Mouse (Mus musculus) common myeloid progenitor, adult 5-6 weeks (primary cell): ENCODE measurements around the gene Padi2. TPM values are rescaled to one million over a fixed set of nuclear protein-coding genes. Genes with fewer than 3 reads are reported as not detected.

ENCODE experiments used
- ATAC-seq: replicated peaks from 2 replicates; pipeline ENCODE4 v1.8.0; 2016; ENCODE audit warnings: low read depth, mild to moderate bottlenecking, moderate TSS enrichment, inconsistent platforms; ENCODE audit not compliant: poor library complexity, severe bottlenecking
- total RNA-seq: library from RNA; stranded (forward); fragments of 200-1000, 187-1606 nt; gene quantifications from 2 replicates; pipeline ENCODE4 v1.2.3, GENCODE M21; 2017

Padi2 gene
- total RNA-seq, 1 experiment from 2014 or later, result 17.0 TPM

DNA sequence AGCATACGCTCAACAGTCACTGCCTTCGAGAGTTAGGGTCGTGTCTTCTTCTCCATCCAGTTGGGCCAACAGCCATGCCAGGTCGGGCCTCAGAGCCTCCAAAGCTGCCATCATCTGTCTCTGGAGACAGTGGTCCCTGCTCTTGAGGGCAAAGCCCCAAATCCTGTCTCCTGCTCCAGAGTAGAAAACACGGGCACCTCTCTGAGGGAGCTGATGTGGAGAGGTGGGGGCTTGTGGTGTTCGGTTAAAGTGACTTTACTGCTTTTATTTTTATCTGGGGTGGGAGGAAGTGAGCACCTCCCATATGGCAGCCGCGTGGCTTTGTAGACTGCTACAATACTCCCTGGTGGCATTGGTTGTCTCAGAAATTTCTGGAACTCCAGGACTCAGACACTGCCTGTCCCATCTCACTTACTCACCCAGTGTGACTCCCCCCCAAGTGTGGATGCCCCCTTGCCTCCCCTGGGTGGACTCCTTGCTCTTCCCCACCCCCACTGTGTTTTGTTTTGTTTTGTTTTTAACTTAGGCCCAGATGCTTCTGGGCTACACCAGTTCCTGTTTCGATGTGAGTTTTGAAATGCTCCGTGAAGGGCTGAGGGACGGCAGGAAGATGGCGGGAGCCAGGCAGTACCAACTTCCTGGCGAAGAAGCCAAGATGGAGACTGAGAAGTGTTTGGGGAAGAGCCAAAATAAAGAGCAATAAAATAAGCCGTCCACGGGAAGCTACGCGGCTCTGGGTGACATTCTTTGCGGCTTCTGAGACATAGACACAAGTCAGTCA is 45.9 kb downstream of the Padi2 start:
- peak; percentile 70 for ATAC-seq

DNA sequence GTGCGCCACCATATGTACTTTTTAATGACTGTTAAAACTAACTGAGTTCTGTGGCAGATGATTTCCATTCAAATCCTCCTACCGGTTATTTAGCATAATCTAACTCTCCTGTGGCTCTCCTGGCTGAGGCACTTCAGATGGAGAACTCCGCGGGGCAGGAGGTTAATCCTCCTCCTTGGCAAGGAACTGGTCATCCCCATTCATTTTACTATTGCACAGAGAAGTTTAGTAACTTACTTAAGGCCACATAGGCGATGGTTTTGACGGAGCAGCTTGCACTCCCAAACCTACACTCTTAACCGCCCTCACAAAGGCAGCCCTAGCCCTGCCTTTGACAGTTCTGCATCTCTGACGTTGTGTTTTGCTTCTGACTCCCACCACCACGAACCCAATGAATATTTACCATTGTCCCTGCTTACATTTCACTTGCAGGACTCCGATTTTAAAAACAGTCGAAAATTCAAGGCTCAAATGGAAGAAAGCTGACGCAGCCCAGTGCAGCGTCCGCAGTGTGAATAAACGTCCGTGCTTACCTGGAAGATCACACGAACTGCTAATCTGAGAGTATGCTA is 51.1 kb downstream of the Padi2 start:
- no peak for ATAC-seq

DNA sequence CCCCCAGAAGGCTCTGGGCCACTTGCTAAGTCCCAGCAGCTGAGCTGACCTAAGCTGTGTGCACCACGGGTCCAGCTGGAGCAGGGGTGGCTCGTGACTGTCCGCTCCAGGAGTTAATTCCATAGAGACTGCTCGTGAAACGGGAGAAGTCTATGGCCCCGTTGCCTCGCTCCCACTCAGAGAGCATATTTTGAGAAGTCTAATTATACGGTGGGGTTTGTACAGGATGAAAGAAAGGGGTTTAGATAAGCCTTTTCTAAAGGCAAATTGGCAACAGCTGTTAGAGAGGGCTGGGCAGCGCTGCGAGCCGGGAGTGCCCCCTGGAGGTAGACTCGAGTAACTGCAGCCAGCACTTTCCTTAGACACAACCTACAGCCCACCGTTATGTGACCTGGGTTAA is 51.6 kb downstream of the Padi2 start:
- peak; percentile 57 for ATAC-seq

DNA sequence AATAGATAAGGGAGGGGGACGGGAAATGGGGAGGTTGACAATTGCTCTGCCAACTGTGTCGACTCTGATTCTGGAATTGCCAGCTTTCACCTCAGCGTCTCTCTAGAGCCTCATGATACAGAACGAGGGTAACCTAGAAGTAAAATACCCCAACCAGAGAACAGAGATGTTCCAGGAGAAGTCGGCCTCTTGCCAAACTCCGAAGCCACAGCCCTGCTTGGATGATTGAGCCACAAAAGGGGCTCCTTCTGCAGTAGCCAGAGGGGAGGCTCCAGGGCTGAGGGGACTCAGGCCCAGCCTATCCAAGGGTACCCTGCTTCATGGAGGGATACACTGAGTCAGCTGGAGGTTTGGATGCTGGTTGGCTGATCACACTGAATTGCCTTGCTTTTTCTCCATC is 52.2 kb downstream of the Padi2 start:
- ATAC-seq, result no peak

DNA sequence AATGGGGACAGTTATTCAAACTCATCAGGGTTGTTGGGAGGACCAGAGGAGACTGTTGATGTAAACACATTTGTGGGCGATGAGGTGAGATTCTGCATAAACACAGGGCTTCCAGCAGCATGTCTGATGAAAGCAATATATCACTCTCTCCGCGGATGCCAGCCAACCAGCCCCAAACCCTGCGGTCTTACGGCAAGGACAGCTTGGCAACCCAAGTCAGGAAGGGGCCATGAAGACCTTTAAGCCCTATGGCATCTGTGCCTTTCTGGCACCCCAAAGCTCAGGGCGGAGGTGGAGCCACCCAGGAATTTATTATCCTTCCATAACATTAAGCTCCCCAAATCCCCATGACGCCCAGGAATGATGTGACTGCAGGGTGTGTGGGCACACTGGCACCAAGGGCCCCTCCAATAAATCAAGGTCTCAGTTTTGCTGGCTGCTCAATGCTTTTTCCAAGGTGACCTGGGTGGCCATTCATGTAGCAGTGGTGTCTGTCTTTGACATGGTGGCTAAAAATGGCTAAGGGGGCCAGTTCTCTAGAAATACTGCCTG is 53.1 kb downstream of the Padi2 start:
- ATAC-seq, result no peak

DNA sequence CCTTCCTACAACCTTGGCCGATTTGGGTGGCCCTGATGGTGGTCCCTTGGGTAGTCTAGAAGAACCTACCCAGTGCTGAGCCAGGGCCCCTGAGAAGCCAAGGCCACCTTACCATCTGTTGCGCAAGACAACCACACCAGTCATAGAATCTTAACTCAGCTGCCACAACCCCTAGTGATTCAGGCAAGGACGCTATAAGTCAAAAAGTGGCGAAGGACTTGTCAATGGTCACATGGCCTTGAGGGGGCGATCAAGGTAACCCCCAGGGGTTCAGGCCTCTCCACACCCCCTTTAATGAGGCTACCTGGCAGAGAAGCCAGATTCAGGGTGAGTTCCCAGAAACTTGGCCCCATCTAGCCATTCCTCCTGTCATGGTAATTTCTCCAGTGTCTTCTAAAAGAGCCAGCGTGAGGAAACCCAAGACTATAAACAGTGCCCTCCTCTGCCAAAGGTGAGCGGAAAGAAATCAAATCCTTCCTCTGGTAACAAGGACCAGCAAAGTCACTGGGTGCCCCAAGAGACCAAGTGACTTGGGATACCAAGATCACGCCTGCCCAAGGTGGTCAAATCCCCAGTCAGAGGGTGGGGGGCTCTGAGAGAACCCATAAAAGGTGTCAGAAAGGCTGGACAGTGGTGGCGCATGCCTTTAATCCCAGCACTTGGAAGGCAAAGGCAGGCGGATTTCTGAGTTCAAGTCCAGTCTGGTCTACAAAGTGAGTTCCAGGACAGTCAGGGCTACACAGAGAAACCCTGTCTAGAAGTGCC is 53.8 kb downstream of the Padi2 start:
- no peak for ATAC-seq

DNA sequence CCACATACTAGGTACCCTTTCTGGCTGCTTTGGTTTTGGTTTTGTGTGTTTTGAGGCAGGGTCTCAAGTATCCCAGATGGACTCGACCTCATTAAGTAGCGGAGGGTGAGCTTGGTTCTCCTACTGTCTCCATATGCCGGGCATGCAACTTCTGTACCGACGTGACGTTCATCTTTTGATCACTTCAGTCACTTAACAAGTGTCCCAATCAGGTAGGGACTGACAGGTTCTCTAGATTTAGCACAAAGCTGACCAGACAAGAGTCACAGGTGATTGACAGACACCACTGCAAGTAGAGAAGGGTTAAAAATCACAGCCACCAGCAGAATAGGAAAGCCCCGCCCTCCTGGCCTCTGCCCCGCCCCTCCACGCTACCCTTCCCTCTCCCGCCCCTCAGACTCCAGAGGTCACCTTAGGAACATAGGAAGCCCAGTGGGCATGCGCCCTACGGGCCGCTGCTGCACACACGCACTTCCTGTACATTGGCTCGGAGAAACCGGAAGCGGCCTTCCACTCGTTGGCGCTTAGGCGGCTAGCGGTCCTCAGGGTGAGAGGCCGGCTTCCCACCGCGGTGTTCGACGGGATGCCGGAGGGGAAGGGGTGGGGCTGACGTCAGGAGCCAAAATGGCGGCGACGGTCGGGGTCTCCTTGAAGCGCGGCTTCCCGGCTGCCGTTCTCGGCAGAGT is 54.8 kb downstream of the Padi2 start, which contains the start of gene Sdhb:
TSS of gene Sdhb (plus strand) at position 423 of the 686 bp plus-strand sequence.
- ATAC-seq, result peak; percentile 90

DNA sequence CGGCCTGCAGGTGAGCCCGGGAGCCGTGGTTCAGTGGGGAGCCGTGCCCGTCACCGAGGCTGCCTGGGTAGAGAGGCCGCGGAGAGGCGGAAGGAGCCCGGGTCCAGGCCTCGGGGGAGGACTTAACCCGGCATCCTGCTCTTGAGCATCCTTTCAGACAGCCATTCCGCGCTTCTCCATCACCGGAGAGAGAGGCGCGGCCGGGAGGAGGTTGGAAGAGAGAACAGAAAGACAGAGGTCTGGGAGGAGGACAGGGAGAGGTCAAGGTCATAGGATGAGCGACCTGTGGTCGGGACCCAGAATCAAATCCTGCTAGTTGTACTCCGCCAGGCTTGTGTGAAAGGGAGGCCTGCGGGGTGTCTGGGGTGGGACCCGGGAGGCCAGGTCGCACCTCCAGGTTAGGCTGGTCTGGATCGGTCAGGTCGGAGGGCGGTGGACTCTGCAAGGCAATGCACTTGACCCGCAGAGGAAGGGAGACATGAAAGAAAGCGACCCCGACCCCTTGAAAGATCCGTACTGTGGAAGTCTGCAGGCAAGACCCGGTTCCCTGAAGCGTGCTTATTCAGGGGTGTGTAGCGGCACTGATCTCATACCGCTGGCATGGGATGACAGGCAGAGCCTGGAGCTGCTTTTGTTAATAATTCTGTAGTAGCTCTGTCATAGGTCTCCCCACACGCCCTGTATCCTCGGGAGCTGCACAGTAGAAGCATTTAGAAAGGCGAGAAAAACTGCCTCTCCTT is 55.5 kb downstream of the Padi2 start:
- ATAC-seq, result no peak

DNA sequence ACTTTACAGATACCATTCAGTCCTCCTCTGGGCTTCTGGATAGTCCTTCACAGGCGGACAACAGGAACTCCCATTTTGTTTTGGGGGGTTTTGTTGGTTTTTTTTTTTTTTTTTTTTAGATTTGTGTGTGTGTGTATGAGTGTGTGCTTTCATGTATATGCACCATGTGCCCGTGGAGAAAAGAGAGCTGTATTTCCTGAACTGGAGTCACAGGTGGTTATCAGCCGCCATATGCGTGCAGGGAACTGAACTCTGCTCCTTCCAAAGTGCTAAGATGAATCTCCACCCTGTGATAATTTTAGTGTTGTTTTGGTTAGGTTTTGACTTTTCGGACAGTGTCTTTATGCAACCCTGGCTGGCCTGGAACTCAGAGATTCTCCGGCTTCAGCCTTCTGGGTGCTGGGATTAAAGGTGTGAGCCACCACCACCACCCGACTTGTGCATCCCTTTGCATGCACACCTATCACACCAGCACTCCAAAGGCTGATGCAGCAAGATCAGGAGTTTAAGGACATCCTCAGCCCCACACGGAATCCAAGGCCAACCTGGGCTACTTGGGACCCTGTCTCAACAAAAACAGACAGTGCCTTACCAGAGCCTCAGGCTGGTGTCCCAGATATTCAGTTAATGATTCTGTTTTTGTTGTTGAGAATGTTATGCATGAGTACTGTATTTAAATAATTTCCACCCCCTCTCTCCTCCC is 56.2 kb downstream of the Padi2 start:
- no peak for ATAC-seq

DNA sequence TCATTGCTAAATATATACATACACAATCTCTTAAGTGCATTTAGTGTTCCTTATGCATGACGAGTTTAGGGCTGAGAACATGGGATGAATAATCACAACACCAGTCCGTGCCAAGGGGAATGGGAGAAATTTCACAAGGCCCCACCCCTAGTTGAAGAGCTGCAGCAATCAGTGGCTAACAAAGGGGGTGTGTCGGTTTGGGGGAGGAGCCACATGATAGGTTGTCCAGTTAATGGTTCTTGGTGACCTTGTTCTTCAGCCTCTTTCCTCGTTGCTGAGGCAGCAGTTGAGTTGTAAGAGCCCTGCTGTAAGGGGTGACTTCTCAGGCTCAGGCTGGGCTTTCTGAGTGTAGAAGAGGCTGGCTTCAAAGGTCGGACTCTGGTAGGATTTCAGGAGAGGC is 56.8 kb downstream of the Padi2 start:
- no peak for ATAC-seq

DNA sequence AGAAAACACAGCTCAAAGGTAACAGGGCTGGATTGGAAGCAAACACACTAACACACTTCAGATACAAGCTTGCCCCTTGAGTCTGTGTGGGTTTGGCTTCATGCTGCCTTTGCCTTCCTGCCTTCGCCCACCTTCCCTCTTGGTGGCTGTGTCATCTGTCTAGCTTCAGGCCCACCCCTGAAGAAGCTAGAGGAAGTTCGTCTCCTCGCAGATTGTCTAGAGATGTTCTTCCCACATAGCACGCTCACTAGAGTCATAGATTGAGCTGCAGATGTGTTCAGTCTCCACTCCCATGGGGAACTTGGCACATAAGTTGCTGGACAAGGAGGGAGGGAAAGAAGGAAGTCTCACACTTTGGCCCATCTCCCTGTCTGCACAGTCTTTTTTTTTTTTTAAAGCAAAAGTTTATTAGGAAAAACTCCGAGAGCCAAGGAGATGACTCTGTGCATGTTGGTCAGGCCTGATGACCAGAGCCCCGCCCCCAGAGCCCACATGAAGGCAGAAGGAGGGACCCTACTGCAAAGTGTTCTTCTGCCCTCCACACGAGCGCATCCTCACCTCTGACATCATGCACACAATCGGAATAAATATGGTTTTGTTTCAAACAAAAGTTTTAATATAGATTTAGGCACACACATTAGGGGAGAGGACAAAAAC is 57.9 kb downstream of the Padi2 start:
- ATAC-seq, result no peak

DNA sequence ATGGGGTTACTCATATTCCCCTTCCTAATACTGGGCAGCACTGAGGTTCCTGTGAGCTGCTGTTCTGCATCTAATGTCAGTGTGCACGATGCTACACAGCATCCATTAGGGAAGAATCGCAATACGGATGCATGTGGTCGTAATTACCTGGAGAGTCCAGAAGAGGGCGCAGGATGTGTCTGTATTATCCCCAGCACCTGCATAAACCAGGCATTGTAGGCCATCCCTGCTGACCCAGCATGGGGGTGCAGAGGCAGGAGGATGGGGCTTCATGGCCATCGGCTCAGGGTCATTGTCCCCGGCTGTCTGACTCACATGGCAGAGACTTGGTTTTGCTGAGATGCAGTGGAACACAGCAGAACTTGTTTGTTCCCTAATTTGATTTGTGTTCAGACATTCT is 58.5 kb downstream of the Padi2 start:
- peak; percentile 46 for ATAC-seq

DNA sequence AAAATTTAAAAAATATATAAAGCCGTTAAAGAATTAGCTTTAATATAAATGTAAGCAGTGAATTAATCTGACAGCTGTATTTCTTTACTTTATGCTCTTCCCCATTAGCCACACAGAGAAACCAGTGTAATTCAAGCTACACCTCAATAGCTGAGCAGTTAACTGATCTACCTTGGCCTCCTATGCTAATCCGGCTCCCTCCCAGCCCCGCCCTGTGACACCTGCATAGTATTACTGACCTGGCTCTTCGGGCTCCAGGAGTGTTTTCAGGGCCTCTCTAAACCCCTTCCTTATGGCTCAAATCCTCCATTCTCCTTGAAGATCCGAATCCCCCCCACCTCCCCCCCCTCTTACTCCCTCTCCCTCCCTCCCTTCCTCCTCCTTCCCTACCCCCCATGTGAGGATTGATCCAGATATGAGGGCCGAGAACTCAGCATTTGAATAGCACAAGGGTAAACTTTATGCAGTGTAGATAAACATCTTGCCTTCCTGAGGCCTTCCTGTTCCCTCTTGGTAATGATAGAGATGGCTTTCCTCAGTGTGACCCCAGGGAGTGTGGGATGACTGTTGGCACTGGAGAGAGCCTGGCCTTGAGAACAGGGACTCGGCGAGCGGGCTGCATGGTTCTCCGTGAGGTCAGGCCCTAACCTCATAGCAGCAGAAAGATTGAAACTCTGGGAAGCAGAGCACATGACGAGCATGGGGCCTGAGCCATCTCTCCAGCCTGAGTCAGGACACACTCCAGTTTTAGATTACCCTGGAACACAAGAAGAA is 61.4 kb downstream of the Padi2 start:
- no peak for ATAC-seq

DNA sequence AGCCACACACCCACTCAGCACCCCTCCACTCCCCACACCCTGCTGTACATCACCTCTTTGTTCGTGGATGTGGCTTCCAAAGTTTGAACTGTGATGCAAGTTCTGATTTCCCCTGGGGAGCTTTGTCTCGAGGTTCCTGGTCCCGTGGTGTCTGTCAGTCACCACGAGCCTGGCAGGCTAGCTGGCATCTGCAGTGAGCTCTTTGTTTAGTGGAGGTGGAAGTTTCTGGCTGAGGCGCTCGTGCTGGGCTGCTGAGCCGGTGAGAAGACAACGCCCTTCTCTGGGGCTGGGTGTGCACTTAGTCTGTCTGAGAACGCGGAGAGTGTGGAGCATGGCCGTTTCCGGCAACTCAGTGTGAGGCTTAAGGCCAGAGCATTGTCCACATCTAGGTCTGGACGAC is 65.5 kb downstream of the Padi2 start:
- ATAC-seq, result no peak

DNA sequence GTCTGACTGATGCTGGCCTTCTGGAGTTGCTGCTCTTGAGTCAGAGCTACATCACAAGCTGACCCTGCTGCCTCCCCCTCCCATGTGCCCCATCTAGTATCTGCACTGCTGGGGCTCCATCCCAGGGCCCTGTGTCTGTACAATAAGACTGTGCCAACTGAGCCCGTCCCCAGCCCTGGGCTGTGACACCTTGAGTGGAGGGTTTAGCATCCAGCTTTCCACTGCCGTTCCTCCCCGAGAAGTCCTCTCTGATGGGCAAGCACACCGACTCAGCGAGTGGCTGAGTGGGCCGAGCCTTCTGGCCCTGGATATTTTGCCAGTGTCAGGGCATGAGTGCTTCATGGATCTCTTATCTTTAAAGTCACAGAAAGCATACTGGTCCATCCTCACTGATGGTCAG is 68.3 kb downstream of the Padi2 start:
- no peak for ATAC-seq

DNA sequence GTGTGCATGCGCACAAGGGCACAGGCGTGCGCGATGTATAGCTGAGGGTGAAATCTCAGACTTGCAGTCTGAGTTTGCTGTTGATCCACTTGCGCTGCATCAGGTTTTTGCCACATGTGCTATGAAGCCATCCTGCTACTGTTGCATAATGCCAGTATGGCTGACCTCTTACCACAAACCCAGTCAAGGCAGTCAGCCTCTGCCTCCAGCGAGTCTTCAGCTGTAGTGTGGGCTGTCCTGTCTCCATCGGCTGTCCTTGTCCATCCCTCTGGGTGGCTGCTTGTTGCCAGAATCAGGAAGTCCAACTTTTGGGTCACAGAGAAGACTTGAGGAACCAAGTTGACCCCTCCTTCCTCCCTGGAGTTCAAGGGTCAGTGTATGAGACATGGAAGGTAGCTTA is 69.2 kb downstream of the Padi2 start:
- peak; percentile 66 for ATAC-seq

DNA sequence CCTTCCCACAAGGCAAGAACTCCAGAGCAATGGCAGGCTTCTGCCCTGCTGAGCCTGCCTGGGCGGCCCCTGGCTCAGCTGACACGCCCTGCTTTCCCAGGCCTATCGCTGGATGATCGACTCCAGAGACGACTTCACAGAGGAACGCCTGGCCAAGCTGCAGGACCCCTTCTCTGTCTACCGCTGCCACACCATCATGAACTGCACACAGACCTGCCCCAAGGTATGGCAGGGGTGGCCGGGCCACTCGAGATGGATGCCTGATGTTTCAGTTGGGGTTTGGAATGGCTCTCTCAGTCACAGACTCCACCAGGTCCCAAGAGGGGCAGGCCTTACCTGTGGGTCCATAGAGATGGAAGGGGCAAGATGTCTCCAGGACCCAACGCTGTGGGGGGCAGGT is 71.1 kb downstream of the Padi2 start:
- no peak for ATAC-seq
